Mouse (Mus musculus): Measurements from ENCODE around the gene Sdhaf1. TPM values are rescaled to one million over a fixed set of nuclear protein-coding genes. Genes with fewer than 3 reads are reported as not detected.

Sdhaf1 gene
- total RNA-seq, 1 experiment from 2014 or later: 13.7 TPM

DNA sequence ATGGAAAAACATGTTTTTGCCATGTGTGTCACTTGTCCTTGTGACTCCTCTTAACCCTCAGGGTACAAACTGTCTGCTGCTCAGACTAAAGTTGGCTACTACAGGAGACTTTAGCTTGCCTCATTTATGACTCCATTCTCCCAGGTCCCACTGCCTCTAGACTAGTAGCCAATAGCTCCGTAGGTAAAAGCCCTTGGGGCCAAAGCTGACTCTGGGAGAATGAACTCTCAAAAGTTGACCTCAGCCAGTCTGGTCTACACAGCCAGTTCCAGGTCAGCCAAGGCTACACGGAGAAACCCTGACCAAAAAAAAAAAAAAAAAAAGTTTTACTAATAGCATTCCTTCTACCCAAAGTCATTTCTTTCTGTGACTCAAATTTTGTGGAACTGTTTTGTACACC lies 44.8 kb downstream of the Sdhaf1 start:
- no peak for ATAC-seq (replicated peaks; ENCODE audit: insufficient number of reproducible peaks, low FRiP score, low TSS enrichment, poor library complexity, severe bottlenecking)

DNA sequence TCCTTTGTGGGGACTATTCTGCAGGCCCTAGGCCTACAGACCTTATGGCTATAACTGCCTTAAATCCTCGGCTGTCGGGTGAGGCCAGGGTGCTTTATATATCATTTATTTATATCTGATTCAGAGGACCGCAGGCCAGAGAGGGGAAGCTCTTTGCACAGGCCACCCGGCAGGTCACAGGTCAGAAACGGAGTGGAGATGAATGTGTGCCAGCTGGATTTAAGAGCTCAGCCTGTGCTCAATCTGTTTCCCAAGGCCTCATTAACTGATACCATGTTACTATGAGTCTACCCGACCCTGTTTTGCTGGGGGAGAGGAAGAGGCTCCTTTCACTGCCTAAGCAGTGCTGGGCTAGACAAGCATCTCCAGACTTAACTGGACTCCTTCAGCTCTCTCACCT lies 49.3 kb downstream of the Sdhaf1 start:
- no peak for ATAC-seq (replicated peaks; ENCODE audit: insufficient number of reproducible peaks, low FRiP score, low TSS enrichment, poor library complexity, severe bottlenecking)

Other genes starting within 250 kb of the Sdhaf1 start
- gene Gm26920, start 233.5 kb downstream of the Sdhaf1 start, total RNA-seq (2017): not detected in 3 replicates
- gene Zfp566, start 233.4 kb downstream of the Sdhaf1 start, total RNA-seq (2017): 0.43 to 3.1 TPM in 2 of 3 replicates, not detected in the other
- 12.9 to 53.8 TPM (median 19.3 TPM) in 3 replicates for gene Zfp260, start 229.1 kb downstream of the Sdhaf1 start, total RNA-seq (2017)
- 3.6 to 16.7 TPM (median 6.6 TPM) in 3 replicates for gene Zfp382, start 202.0 kb downstream of the Sdhaf1 start, total RNA-seq (2017)
- 26.9 to 47.7 TPM (median 40.3 TPM) in 3 replicates for gene Zfp146, start 154.1 kb downstream of the Sdhaf1 start, total RNA-seq (2017)
- not detected in 3 replicates for gene Cox7a1, start 139.8 kb downstream of the Sdhaf1 start, total RNA-seq (2017)
- gene Capns1, start 125.1 kb downstream of the Sdhaf1 start, total RNA-seq (2017): 217 to 229 TPM (median 219 TPM) in 3 replicates
- gene Polr2i, start 91.9 kb downstream of the Sdhaf1 start, total RNA-seq (2017): 29.5 to 52.1 TPM (median 49.3 TPM) in 3 replicates
- gene Tbcb, start 91.6 kb downstream of the Sdhaf1 start, total RNA-seq (2017): 32.7 to 60.7 TPM (median 37.0 TPM) in 3 replicates
- gene Ovol3, start 88.2 kb downstream of the Sdhaf1 start, total RNA-seq (2017): not detected in 3 replicates
- gene Thap8, start 43.8 kb downstream of the Sdhaf1 start, total RNA-seq (2017): 1.0 to 3.2 TPM in 2 of 3 replicates, not detected in the other
- gene Wdr62, start 43.5 kb downstream of the Sdhaf1 start, total RNA-seq (2017): 1.3 to 4.7 TPM (median 3.0 TPM) in 3 replicates
- 2.2 TPM in 1 of 3 replicates, not detected in the others for gene Clip3, start 32.2 kb downstream of the Sdhaf1 start, total RNA-seq (2017)
- gene Alkbh6, start 15.2 kb downstream of the Sdhaf1 start, total RNA-seq (2017): 27.8 to 47.4 TPM (median 35.8 TPM) in 3 replicates
- 3.0 TPM in 1 of 3 replicates, not detected in the others for gene Syne4, start 9.1 kb downstream of the Sdhaf1 start, total RNA-seq (2017)
- gene E130208F15Rik, start 2.2 kb downstream of the Sdhaf1 start, total RNA-seq (2017): 2.2 to 10.7 TPM (median 8.0 TPM) in 3 replicates
- gene Lrfn3, start 38.9 kb upstream of the Sdhaf1 start, total RNA-seq (2017): not detected in 3 replicates
- 1,651 to 1,754 TPM (median 1,724 TPM) in 3 replicates for gene Tyrobp, start 89.9 kb upstream of the Sdhaf1 start, total RNA-seq (2017)
- gene Hcst, start 96.0 kb upstream of the Sdhaf1 start, total RNA-seq (2017): 44.2 to 97.2 TPM (median 67.5 TPM) in 3 replicates
- 25.9 to 48.3 TPM (median 34.1 TPM) in 3 replicates for gene Nfkbid, start 97.8 kb upstream of the Sdhaf1 start, total RNA-seq (2017)
- gene Aplp1, start 121.6 kb upstream of the Sdhaf1 start, total RNA-seq (2017): 0.68 TPM in 1 of 3 replicates, not detected in the others
- not detected in 3 replicates for gene Kirrel2, start 133.8 kb upstream of the Sdhaf1 start, total RNA-seq (2017)
- gene Nphs1, start 134.4 kb upstream of the Sdhaf1 start, total RNA-seq (2017): not detected in 3 replicates
- gene Prodh2, start 169.7 kb upstream of the Sdhaf1 start, total RNA-seq (2017): not detected in 3 replicates
- gene Arhgap33, start 211.2 kb upstream of the Sdhaf1 start, total RNA-seq (2017): 0.97 to 1.5 TPM in 2 of 3 replicates, not detected in the other
- gene Hspb6, start 228.3 kb upstream of the Sdhaf1 start, total RNA-seq (2017): 0.19 to 2.7 TPM (median 1.5 TPM) in 3 replicates
- 1.7 to 4.3 TPM (median 3.3 TPM) in 3 replicates for gene Proser3, start 228.4 kb upstream of the Sdhaf1 start, total RNA-seq (2017)
- gene Lin37, start 235.9 kb upstream of the Sdhaf1 start, total RNA-seq (2017): 8.1 to 26.1 TPM (median 10.0 TPM) in 3 replicates
- 66.7 to 101 TPM (median 99.2 TPM) in 3 replicates for gene U2af1l4, start 239.4 kb upstream of the Sdhaf1 start, total RNA-seq (2017)
- gene Gm49396, start 239.4 kb upstream of the Sdhaf1 start, total RNA-seq (2017): 3.5 to 14.5 TPM (median 11.1 TPM) in 3 replicates
- 76.7 to 145 TPM (median 135 TPM) in 3 replicates for gene Psenen, start 239.7 kb upstream of the Sdhaf1 start, total RNA-seq (2017)
- gene Igflr1, start 241.5 kb upstream of the Sdhaf1 start, total RNA-seq (2017): 0.43 TPM in 1 of 3 replicates, not detected in the others

All from monocyte, adult 5-6 weeks (primary cell).